Mouse (Mus musculus): ENCODE results near the gene Loxl4.
A peak's percentile ranks its signal among the peaks of the same experiment; 100 is the strongest.

The Loxl4 gene

DNA sequence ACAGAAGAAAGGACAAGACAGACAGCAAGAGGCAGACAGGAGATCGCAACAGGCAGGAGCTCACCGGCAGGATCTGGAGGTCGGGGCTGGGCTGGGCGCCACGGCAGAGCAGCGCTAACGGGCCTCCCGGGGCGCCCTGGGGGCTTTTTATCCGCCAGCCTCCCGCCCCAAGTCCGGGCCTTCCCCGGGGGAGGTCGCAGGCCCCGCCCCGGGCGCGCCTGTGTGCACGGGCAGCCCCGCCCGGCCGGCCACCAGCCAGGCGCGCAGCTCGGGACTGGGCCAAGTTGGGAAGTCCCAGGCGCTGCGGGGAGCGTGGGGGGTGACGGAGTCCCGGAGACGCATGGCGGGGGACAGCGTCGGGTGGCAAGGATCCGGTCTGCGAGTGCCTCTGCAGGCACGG lies at the start of gene Loxl4:
Gene Loxl4, minus strand, starts transcription at position 160 of the 400 bp plus-strand sequence.
- no peak for DNase-seq

DNA sequence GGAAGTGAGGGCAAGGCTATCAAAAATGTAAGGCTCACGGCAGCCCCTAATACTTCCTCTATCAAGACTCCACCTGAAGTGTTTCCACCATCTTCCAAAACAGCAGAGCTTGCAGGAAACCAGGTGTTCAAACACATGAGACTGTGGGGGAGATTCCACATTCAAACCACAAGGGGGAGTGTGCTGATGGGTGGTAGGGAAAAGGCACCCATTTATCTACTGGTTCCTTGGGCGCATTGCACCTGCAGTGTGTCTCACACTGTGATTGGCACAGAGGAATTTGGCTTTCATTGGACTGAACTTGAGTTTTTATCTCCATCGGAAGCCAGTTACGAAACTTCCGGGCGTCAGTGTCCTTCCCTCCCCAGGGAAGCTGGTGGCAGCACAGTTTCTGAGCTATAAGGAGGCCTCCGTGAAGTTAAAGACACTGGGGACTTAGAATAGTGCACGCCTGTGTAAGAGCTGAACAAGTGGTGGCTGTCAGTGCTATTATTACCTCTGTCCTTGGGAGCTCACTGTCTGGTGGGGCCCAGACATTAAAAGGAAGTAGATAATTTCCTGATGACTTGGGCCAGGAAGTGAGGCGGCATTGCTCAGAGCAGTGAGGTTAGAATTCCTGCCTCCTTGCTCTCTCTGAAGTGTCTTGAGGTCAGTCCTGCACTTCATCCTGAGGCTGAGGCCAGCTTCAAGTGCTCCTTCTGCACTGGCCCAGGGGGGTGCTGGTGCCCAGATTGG lies 49.0 kb upstream of the Loxl4 start:
- DNase-seq: no peak

DNA sequence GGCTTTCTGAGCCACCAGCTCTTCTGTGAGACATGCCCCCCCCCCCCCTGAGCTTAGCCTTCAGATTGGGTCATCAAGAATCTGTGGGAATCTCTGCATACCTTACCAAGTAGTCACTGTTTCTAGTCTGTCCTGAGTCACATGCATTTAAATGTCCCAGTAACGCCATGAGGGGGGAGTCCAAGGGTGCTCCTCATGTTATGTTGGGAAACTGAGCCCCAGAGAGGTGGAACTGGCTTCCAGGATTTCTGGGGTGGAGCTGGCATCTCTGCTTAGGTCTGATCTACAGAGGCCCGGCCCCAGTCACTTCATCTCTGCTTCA lies 47.6 kb upstream of the Loxl4 start:
- DNase-seq: no peak

DNA sequence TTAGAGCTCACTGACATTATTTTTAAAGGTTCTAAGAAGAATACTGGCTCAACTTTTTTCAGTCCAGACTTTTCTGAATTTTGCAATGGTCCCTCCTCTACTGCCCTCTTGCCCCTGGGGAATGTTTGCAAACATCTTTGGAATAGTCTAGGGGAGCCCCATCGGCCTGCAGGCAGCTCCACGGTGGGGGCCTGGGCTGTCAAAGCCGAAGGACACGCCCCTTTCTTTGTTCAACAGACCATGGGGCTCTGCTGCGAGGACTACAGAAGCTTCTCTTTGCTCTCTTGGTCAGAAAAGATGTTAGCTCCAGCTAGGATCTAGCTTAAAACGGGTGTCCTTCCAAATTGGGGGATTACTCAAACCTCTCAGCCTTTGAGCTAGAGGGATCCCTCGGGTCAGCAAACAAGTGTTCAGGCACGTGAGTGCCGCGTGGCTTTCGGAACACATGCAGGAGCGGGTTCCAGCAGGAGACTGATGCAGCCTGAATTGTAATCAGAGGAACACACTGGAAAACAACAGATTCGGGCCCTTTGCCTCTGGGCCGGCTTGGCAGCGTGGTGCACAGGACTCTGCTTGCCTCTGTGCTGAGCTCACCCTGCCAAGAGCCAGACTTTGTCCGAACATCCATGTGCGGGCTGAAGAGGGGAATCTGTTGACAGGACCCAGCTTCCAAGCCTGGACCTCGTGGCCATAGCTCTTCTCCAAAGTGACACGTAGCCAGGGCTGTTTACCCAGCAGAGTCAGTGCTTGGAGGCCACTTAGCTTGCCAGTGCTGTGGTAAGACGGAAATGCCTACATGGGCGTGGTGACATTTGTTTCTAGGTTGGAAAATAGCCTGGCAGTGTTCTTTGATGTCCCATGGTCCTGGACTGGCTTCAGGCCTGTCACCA lies 47.0 kb upstream of the Loxl4 start:
- peak; percentile 33 for DNase-seq

DNA sequence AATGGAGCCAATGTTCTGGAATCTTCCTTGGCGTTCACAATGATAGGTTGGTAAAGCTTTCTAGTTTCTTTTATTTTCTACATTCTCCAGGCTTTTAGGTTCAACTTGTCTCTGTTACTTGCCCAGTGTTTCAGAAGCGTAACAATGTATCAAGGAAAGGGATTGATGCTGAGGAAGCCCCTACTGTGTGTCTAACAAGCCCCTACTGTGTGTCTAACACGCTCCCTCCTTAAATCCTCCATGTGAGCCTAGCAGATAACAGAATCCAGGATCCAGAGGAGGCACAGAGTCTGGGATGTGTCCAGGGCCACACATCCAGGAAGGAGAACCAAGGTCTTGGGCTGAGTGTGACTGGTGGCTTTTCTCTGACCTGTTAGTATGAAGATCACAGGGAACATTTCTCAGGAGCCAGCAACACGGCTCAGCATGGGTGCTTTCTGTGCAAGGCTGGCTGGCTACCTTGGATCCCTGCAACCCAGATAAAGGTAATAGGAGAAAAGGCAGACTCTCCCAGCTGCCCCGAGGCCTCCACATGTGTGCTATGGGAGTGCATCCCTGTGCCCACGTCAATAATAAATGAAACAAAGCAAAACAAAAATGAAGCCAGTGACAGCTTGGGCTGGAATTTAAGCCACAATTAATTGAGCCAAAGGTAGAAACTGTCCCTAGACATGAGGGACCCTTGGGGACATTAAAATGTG lies 46.0 kb upstream of the Loxl4 start:
- no peak for DNase-seq

- DNase-seq: no peak
Observed at GRCm38 (mm10) chr19:42657769-42658168, 45.2 kb upstream of the Loxl4 start.

DNA sequence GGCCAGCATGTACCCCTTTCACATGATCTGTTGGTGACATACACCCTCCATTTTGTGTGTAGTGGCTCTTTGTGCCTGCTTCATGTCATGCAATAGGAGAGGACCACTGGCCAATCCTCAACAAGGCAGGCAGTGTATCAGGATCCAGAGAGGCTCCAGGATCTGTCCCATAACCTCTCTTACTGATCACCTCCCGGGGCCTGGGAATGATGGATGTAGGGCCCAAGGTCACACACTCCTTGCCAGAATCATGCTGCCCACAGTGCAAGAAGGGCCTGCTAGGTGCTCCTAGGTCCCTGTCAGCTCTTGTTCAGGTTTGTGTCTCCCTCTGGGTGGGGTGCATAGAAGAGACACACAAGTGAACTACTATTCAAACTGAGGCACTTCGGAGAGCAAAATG lies 44.7 kb upstream of the Loxl4 start:
- DNase-seq: no peak

- DNase-seq: peak; percentile 60
Observed at GRCm38 (mm10) chr19:42655006-42655405, 42.4 kb upstream of the Loxl4 start.

GRCm38 (mm10) chr19:42653091-42653490 lies 40.5 kb upstream of the Loxl4 start:
- DNase-seq: no peak

- DNase-seq: no peak
Observed at GRCm38 (mm10) chr19:42652425-42652824, 39.8 kb upstream of the Loxl4 start.

- no peak for DNase-seq
Observed at GRCm38 (mm10) chr19:42640211-42640610, 27.6 kb upstream of the Loxl4 start.

- DNase-seq: no peak
Observed at GRCm38 (mm10) chr19:42639544-42639943, 26.9 kb upstream of the Loxl4 start.

DNA sequence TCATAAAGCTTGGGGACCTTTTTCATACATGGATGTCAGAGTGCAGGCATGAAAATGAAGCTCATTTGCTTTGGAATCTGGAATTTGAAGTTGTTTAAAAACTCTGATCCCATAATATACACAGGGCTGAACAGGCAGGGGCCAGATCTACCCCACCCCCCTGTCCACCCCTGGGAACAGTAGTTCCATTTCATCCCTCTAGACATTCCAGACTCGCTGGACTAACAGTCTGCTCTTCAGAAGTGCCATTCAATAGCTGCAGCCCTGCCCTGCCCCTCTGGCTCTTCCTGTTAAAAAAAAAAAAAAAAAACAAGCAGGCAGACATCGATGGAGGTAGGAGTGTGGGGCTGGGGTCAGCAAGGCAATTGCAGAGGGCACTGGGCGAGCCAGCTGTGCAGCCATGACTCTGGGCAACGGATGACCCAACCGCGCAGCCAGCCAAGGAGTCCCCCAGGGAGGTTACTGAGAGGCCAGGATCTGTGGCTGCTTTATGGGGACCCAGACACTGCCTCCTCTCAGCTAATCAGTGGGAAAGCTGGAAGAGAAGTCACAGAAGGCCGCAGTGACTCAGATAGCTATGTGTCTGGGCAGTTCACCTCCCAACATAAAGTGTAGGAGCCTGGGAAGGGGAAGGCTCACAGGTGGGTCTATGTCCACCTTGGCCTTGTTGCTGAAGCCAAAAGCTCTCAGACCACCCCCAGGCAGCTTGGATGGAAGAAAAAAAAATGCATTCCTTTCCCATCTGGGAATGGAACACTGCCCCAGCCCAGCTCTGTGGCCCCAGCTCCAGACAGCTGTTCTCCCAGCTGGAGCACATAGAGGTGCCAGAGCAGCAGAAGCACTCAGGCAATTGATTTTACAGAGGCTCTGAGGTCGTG lies 26.2 kb upstream of the Loxl4 start:
- no peak for DNase-seq

DNA sequence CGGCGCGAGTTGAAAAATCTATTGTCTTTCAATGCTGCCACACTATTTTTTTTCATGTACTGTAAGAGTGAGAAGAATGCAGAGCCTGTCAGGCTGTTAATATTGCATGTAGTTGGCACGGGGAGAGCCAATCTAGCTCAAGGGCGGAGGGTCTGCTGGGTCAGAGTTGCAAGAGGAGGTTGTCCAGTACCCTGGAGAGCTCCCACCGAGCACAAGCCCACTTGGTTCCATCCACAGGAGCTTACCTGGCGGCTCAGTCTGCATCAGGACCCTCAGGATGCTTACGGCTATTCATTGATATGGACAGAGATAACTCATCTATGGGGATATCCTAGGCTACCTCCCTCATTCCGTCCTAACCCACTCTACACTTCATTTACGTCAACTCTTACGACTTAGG lies 24.0 kb upstream of the Loxl4 start:
- no peak for DNase-seq

GRCm38 (mm10) chr19:42633650-42634049 lies 21.0 kb upstream of the Loxl4 start:
- no peak for DNase-seq

DNA sequence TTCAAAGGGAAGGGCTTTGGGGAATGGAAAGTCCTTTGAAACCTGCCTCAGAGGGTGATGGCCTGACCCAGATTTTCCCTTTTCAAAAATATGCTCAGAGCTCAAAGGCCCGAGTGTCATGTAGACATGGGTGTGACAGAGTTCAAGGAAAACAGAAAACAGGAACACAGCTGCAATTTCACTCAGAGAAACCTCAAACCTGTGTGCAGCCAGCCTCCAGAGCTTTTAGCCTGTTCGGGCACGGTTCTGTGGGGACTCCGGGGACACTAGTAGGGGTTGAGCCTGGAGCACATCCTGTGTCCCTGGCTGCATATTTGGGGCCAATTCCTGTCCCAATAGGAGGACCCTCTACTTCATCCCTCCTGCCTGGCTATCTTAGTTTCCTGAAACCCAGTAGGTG lies 19.7 kb upstream of the Loxl4 start:
- DNase-seq: no peak

- DNase-seq: no peak
Observed at GRCm38 (mm10) chr19:42631541-42631961, 18.9 kb upstream of the Loxl4 start.

DNA sequence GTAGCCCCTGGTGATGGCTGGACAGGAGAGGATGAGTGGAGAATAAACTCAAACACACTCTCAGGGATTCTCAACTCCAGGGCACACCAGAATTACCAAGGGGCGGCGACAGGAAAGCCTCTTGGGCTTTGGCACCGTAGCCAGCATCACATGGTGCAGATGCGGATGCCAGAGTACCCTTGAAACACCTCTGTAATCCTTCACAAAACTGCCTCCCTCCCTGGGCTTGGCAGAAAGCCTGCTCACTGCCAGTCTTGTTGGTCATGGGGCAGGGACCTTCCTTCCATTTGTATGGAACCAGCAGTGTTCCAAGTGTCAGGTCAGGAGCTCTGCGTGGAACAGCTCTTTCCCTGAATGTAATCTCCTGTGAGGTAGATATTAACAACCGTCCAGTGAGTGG lies 15.5 kb upstream of the Loxl4 start:
- no peak for DNase-seq

DNA sequence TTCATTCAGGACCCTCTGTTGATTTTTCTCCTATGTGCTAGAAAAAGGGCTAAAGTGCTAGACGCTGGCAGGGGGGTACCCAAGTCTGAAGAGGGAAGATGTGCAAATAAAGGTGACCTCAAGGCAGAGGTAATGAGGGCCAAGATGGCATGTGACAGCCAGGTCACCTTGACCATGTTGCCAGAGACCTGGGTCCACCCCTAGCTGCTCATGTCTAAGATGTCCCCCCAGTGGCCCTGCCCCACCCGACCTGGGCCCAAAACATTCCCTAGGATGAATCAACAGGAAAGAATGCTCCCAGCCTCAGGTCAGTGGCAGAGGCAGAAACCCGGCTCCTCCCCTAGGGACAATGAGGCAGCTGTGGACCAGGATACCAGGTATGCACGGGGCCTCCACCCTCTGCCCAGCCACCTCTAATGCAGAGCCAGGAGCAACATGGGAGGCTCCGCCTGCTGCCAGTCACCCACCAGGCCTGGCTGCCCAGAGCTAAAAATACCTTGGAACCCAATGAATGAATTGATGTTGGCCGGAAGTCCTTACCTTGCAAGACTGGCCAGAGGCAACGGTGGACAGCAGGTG lies 1.1 kb upstream of the Loxl4 start:
- DNase-seq: no peak

GRCm38 (mm10) chr19:42613116-42613515 lies 503 bp upstream of the Loxl4 start:
- DNase-seq: no peak

DNA sequence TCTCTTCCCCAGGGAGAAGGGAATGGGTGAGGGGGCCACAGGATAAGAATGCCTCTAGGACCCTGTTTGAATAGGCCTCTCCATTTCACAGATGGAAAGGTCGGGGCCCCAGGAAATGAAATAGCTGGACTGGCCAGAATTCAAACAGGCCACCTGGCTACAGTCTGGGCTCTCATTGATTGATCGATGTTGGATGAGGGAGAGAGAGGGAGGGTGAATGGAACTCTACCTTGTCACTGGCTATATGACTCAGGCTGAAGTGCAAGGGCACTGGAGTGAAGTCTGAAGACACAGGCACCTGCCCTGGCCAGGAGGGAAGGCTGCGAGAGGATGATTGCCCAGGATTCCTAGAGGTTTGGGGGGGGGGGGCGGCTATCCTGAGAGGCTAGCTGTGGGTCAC lies 867 bp downstream of the Loxl4 start:
- DNase-seq: no peak

DNA sequence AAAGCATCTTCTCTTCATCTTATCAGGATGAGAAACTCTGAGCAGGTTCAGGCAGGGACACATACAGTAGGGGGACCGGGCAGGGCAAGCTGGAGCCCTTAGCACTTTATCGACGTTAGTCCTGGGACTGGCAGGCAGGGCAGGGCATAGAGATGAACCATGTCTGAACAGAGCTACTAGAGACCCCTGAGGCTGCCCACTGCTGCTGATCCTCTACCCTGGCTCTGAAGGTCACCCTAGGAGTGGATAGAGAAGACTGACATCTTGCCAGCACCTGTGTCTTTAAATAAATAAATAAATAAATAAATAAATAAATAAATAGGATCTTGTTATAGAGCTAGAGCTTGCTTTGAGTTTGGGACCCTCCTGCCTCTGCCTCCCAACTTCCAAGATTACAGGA lies 2.9 kb downstream of the Loxl4 start:
- no peak for DNase-seq
